Mouse (Mus musculus) heart, postnatal 0 days (tissue): ENCODE data around the gene Pdap1.

Experiments
- CTCF ChIP-seq: IDR thresholded peaks from 2 replicates; pipeline ENCODE4 v1.5.1; 2016; ENCODE audit warnings: antibody characterized with exemption, control low read depth, low read depth
- EP300 ChIP-seq: IDR thresholded peaks from 2 replicates; pipeline ENCODE4 v1.6.1; 2016; ENCODE audit warnings: antibody characterized with exemption, low read depth

- no peak for TF ChIP-seq CTCF
- no peak for TF ChIP-seq EP300
Measured at GRCm38 (mm10) chr5:145126580-145126979, 13.5 kb downstream of the Pdap1 start.
